Mouse (Mus musculus): Measurements from ENCODE around the gene Timm23.
"Not testable (repeated sequence)": the region's sequence is repeated elsewhere in the genome, so short reads cannot be mapped to it uniquely, and the experiment has no call there.

Timm23 gene

DNA sequence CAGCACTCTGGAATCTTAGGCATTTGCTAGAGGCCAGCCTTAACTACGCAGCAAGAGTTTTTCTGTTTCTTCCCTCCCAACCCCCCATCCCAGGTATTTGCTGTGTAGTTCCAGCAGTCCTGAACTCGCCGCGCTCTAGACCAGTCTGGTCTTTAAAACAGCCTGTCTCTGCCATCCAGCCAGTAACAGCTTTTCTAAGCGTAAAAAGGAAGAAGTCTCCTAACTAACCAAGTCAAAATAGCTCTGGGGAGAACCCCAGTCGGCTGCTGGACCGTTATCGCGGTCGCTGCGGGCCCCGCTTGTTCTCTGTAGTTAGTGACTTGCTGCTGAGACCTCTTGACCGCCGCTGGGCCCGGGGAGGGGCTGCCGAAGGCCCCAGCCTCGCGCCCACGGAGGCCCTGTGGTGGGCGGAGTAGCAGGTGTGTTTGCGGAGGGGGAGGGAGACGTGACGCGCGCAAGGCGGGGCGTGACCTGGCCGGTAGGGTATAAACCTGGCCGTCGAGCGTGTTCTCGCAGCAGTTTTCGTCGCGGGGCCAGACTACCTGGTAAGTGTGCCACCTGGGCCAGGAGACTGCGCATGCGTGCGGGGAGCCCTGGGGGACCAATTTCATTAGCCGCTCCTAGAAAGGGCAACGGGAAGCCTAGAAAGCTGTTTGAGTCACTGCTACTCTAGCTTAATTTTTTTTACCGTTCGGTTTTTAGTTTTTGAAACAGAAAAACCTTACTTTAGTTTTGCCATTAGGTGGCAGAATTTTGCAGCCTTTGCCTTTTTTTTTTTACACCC is 36.2 kb downstream of the Timm23 start:
- DNase-seq (ENCODE audit: low spot score in 2 of 2): peak; percentile 81 to 83

DNA sequence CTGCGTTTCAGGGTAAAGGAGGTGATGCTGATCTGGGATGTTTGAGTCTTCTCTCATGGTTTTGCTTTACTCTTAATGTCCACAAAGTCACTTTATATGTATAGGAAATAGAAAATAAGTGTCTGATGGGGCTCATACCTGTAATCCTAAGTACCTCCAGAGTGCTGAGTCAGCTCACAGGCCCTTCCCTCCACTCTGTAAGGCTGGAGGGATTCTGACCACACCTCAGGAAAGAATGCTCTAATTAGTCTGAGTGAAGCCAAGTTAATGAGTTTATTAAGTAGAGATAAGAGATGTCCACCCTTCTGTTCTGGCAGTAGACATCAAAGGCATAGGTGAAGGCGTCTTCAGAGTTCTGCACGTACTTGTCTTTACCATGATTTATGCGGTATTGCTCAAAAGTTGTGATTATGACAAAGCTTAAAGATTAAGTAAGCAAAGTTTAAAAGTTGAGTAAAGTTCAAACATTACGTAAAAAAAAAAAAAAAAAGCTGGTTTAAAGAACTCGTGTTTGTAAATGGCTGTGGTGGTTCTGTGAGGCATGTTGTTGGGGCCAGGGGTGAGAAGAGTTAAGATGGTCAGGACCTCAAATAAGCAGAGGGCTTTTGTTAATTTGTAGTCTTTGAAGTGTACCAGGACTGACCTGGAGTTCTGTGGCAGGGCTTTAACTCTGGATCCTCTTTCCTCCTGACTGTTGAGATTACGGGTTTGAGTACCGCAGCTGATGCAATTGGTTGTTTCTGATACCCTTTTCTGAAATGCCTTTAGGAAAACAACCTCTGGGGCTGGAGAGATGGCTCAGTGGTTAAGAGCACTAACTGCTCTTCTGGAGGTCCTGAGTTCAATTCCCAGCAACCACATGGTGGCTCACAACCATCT is 37.3 kb downstream of the Timm23 start:
- DNase-seq (ENCODE audit: low spot score in 2 of 2): no peak

DNA sequence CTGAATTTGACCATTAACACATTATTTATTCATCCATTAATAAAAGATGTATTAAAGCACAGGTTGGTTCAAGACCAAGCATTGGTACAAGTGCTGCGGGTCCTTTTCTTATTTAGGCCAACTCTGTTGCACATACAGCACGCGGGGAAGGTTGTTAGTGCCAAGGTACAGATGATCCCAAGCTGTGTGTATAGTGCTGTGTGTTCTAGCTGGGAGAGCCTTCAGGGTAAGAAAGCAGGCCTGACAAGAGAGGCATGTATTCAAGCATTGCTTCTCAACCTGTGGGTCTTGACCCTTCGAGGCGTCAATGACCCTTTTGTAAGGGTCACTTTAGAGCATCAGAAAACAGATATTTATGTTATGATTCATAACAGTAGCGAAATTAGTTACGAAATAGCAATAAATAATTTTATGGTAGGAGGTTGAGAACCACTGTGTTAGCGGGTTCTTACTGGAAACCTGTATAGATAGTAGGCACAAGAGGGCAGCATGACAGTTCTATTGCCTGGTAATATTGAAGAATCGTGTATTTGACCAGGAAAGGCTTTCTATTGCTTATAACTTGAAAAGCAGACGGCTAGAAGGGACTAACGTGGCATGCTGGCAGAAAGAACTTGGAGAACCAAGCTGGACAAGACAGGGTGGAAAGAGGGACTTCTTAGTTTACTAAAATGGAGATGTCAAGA is 38.4 kb downstream of the Timm23 start:
- no peak for DNase-seq (ENCODE audit: low spot score in 2 of 2)

DNA sequence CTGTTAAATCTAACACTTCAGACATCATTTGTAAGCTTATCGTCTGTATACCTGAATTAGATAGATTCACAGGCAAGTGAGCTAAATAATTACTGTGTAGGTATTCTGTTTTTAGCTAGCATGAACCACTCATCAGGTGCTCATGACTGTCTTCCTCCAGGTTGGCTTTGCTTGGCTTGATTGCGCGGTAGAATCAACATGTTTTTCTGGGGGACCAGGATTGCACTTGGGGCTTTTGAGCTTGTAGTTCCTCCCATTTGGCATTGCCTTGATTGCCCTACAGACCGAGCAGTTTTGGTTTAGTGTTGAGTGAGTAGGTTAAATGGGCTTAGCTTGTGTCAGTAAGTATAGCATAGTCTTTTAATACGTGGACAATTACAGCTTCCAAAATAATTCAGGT is 39.5 kb downstream of the Timm23 start:
- DNase-seq (ENCODE audit: low spot score in 2 of 2): no peak

DNA sequence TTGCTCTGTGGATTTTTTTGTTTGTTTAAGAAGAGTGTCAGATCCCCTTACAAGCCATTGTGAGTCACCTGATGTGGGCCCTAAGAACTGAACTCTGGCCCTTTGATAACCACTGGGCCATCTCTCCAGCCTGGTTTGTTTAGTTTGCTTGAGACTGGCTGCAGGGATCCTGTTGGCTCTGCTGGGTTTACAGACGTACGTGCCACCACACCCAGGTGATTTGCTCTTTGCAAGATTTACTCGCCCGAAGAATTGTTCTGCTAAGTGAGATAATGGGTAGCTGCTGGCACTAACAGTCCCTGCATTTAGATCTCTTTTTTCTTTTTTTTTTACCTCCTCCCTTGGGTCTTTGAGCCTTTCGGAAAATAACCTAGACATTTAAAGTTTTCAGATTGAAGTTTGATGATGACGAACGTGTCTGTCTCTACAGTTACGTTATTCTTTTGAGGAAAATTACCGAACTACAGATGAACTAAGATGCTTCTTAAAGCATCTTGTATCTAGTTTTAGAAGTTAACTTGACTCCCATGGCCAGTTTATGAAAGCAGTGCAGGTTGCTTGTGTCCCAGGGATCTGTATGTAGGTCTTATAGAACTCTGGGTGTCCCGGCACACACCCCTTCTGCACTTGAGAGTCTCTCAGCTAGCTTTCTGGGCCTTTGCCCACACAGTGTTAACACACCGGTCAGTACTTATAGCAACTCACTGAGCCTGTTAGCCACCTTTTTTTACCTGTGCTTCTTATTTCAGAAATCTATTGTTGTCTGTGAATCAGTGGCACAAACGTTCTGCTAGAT is 40.4 kb downstream of the Timm23 start:
- no peak for DNase-seq (ENCODE audit: low spot score in 2 of 2)

DNA sequence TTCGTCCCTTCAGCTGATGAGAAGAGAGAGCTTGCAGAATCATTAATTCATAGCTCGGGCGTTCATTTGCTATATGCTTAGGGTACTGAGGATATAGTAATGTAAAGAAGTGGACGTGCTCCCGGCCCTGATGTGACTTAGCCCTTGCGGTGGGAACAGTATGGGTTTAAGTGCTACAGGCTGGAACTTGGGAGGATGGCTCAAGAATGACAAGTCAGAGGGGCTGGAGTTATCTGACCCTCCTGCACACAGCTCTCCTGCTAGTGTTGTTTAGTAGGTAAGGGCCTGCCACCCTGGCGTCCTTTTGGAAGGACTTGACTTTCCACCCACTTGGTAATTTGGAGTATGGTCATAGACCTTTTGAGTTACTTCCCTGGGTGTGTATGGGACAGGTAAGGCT is 41.1 kb downstream of the Timm23 start:
- DNase-seq (ENCODE audit: low spot score in 2 of 2): no peak

DNA sequence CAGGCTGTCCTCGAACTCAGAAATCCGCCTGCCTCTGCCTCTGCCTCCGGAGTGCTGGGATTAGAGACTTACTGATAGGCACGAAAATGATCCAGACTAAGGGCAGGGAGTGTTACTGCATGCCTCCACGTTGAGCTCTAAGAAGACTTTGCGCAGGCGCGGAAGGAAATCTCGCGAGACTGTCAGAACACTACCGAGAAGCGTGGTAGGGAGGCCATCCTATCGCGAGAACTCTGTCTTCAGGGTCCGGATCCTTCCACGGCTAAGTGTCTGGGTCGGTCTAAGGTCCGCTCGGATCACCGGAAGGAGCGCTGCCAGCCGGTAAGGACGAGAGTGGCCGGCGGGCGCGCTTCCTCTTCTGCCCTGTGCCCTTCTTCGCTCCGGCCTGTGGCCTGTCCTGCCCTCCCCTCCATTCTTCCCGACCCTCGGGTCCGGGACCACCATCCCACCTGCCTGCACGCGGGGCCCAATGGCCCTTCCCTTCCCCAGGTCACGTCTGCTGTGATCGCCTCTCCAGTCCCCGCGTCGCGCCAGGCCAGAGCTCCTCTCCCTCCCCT is 41.9 kb downstream of the Timm23 start, which contains the start of gene Ncoa4:
Gene Ncoa4, plus strand, starts transcription at position 176 of the 557 bp plus-strand sequence.
- peak; percentile 97 for DNase-seq (ENCODE audit: low spot score in 2 of 2)

DNA sequence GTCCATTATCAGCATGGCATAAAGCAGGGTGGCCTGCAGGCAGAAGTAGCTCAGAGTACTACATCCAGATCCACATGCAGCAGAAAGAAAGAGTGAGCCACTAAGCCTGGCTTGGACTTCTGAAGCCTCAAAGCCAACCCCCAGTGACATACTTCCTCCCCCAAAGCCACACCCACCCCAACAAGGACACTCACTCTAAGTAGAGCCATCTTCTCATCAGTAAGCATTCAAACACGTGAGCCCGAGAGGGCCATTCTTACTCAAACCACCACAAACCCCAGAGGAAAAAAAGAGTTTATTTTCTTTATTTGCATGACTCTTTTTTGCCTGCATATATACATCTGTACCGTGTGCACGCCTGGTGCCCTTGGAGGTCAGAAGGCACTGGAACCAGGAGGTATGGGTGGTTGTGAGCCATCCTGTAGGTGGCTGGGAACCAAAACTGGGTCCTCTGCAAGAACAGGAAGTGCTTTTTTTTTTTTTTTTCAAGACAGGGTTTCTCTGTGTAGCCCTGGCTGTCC is 42.5 kb downstream of the Timm23 start:
- no peak for DNase-seq (ENCODE audit: low spot score in 2 of 2)

DNA sequence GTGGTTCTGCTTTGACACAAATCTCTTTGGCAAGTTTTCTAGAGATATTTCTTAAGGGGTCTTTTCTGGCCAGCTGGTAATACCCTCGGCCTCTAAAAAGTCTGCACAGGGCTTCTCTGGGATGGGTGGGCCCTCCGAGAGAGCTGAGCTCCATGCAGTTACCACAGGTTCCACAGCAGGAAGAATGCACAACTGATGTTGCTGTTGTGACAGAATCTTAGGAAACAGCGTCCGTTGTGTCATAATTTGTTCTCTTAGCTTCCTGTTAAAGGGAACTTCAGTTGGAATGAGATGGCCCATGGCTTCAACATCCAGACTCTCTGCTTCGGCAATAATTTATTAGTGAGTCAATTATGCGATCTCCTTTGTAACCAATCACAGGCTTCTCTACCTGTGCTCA is 46.9 kb downstream of the Timm23 start:
- no peak for DNase-seq (ENCODE audit: low spot score in 2 of 2)

DNA sequence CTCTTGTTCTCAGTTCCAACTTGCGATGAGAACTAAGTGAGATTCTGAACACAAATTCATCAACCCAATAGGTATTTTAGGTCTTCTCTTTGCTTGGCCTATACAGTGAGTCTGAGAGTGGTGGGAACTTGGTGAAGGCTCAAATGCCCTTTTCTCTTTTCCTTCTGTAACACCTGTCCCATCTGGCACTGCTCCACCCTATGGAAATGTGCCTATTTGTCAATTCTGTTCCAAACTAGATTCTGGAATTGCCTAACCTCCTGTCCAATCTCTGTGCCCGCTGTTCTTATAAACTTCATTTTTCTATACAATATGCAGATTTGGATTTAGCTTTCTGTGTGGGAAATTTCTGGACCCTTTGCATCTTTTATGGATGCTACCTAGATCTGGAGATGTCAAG is 48.5 kb downstream of the Timm23 start:
- no peak for DNase-seq (ENCODE audit: low spot score in 2 of 2)

DNA sequence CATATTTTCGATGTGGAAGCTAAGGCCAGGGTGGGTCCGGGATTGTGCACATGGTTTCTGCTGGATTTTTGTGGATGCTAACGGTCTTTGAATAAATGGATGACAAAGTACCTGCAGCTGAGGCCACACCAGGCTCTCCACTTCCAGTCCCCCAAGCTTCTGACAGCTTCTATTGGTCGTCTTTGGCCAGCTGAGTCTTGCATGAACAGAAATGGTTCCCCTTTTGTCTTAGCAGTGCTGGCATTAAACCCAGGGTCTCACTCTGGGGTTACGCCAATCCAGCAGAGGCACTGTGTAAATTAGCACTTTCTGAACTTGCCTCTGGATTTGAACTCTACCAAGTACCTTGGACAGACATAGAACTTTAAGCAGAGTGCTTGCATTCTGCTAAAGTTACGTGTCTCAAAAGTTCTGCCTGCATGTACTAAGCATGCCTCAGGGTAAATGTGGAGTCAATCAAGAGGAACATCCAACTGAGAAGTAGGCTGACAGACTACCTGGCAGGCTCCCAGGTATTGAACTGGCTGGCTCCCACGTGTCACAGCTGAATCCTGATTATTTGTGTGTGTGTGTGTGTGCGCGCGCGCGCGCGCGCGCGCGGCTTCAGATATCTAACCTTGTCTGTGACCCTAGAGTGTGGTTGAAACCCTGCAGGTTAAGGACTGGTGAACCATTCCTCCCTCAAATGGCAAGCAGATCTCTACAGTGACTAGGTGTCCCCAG is 49.3 kb downstream of the Timm23 start:
- DNase-seq (ENCODE audit: low spot score in 2 of 2): no peak

DNA sequence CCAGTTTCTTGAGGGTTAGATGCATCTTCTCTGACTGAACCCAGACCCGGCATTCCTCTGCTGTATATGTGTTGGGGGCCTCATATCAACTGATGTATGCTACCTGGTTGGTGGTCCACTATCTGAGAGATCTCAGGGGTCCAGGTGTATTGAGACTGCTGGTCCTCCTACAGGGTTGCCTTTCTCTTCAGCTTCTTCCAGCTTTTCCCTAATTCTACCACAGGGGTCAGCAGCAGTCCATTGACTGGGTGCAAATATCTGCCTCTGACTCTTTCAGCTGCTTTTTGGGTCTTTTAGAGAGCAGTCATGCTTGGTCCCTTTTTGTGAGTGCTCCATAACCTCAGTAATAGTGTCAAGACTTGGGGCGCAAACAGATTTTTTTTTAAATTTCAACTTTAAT is 50.8 kb downstream of the Timm23 start:
- no peak for DNase-seq (ENCODE audit: low spot score in 2 of 2)

DNA sequence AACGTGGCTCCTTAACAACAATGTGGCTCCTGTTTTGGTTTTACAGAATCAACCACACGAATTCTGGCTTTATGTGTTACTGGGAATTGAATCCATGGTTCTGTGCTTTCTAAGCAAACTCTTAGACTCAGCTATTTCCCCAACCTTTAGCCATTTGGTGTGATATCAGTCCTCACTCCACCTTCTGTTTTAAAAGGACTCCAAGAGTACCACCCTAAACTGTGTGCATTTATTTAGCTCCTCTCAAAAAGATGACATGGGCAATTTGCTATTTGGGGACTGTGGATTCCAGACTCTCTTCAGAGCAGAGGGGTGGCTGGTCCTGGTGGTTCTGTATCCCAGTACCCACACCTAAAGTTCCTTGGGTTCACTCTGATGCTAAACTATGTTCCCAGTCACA is 55.1 kb downstream of the Timm23 start:
- DNase-seq (ENCODE audit: low spot score in 2 of 2): no peak

DNA sequence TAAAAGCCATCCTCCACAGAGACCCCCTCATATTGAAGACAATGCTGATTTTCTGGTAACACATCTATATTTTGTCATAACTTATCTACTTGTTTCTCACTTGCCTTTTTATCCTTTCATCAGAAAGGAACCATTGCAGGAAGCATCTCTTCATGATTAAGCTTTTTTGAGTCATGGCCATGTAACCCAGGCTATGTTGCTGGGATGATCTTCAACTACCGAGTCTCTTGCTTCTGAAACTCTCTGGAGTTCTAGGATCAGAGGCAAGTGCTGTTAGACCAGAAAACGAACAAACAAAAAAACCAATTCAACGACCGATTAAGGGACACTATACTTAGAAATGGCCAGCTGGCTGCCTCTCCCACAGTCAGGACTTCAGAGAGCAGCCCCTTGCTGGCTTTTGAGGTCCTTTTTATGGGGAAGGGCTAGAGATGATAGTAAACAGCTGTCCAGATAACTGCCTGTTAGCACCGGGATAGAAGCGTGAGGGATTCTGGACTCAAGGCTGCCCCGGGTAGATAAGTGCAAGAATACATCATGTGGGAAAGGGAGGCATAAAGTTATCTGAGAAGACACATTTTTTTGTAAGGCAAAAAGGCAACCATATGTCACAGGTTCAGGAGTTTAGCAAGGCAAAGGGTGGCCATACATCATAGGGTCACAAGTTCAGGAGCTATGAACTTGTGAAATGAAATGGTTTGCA is 55.7 kb downstream of the Timm23 start:
- DNase-seq (ENCODE audit: low spot score in 2 of 2): no peak

DNA sequence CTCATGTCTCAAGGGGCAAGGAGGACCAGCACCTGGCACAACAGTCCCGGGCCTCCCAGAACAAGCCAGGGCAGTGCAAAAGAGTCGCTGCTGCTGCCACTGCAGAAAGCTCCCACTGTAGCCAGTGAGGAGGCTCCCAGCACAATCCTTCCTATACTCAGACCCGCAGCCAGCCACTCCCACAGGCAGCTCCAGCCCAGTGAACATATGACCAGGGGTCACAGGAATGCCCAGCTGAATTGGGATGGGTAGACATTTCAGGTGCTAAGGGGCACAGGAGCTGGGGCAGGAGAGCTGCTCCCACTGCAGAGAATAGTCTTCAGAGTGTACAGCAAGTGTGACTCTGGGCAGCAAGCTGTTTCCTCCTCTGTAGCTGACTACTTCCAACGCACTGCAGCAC is 56.3 kb downstream of the Timm23 start:
- DNase-seq (ENCODE audit: low spot score in 2 of 2): no peak

DNA sequence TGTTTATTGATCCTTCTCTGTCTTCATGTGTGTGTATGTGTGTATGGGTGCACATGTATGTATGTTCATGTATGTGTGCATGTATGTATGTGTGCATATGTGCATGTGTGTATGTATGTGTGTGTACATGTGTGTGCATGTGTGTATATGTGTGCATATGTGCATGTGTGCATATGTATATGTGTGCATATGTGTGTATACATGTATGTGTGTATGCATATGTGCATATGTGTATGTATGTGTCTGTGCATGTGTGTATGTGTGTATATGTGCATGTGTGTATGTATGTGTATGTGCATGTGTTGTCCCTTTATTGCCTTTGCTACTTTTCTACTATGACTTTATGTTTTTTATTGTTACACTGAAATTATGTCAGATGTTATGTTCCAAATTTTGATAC is 57.0 kb downstream of the Timm23 start:
- DNase-seq (ENCODE audit: low spot score in 2 of 2): no peak

DNA sequence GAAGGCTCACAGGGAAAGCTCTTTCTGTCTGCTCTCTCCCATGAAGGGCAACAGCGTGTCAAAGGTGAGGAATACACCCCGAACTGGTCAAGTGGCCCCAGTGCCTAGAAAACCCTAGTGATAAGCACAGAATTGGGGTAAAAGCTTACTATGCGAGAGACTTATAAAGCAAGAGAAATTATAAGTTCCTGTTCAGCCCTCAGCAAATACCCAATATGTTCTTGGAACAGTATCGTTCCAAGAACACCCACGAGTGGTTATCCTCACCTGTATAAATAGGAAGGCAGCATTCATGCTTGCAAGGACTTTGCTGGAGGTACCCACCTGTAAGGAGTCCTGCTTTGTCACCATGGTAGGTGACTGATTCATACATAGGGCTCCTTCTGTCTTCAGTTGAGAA is 60.0 kb downstream of the Timm23 start, which contains the start of gene Msmb:
Gene Msmb, plus strand, starts transcription at position 301 of the 400 bp plus-strand sequence.
- no peak for DNase-seq (ENCODE audit: low spot score in 2 of 2)

DNA sequence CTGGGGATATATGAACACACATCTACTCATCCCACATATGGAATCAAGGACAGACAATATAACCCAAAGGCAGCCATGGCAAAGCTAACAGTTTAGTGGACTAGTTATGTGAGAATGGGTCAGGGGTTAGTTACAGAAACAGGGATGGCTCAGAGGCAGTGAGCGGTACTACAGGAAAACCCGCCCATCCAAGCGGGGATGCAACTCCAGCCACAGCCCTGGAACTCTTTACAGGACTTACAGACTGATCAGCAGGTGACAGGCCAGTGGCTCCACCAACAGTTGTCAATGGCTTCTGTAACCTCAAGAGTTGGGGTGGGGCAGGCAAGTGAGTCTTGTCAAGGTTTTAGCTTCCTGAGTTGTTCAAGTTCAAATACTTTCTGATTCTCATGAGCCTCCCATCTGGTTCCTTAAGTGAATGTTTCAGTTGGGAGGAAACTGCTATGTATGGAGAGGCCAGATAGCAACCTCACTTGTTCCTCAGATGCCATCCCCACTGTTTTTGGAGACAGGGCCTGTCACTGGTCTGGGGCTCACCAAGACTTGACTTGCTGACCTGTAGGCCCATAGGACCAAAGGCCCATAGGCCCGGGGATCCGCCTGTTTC is 61.2 kb downstream of the Timm23 start:
- no peak for DNase-seq (ENCODE audit: low spot score in 2 of 2)

DNA sequence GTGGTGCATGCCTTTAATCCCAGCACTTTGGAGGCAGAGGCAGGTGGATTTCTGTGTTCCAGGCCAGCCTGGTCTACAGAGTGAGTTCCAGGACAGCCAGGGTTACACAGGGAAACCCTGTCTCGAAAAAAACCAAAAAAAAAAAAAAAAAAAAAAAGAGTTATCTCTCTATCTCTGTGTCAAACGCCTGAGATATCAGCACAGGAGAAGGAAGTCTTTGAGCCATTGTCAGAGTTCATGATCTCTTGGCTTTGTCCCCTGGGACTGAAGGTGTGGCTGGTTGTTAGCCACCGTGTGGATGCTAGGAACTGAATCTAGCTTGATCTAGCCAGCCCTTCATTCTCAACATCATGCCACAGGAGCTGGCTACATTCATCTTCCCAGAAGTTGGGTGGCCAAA is 65.2 kb downstream of the Timm23 start:
- DNase-seq (ENCODE audit: low spot score in 2 of 2): not testable (repeated sequence)
